Comparison of ENCODE assay signal across 8 mouse cellular contexts in the genomic region with DNA sequence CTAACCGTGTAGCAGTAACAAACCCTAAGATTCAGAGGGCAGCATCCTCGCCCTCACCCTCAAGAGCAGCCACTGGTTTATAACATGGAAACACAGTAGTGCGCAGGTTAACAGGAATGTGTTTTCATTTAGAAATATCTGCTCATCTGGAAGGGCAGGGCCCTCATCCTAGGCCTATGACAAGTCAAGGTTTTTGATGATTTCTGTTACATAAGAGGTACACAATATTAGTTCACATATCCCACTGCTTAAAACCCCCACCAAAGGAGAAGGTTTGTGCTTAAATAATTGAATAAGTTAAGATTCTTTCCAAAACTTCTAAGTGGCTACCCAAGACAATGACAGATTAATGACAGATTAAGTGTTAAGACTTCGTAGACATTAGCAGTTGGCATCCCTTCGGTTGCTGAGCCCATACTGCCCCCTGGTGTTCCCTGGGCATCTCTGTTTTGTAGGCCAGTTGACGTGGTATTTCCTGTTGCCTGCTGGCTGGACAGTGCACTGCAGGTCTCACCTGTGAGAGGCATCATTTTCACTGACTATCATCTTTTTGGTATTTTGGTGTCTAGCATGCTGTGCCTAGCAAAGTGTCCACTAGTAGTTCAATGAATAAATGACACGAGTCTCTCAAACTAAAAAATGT.
DNase-seq lines count a peak whose midpoint lies in the region; ATAC-seq lines count a peak whose summit lies in the region.

No protein-coding gene starts in this region.

- no peaks in the 10 kb centered on the region for H3K4me1 ChIP-seq in heart, embryonic 12.5 days (replicated peaks)
- peaks cover 8% of the 10 kb centered on the region for H3K4me1 ChIP-seq in limb, embryonic 13.5 days

- no peak overlapping the region for H3K27ac ChIP-seq in heart, embryonic 12.5 days (ENCODE audit: poor library complexity, severe bottlenecking)
- no peak overlapping the region for H3K27ac ChIP-seq in limb, embryonic 13.5 days

- no peaks in the 10 kb centered on the region for H3K36me3 ChIP-seq in heart, embryonic 12.5 days
- no peaks in the 10 kb centered on the region for H3K36me3 ChIP-seq in limb, embryonic 13.5 days

- H3K9me3 ChIP-seq in heart, embryonic 12.5 days (replicated peaks): no peaks in the 10 kb centered on the region
- no peaks in the 10 kb centered on the region for H3K9me3 ChIP-seq in limb, embryonic 13.5 days

- 46% methylated on average over 7 of the region's 7 CpGs for WGBS in heart, embryonic 12.5 days
- WGBS in limb, embryonic 13.5 days: 44% methylated on average over 7 of the region's 7 CpGs

- no peak overlapping the region for H3K4me2 ChIP-seq in heart, embryonic 12.5 days
- H3K4me2 ChIP-seq in limb, embryonic 13.5 days (replicated peaks): no peak overlapping the region

- no peak overlapping the region for H3K4me3 ChIP-seq in heart, embryonic 12.5 days
- no peak overlapping the region for H3K4me3 ChIP-seq in limb, embryonic 13.5 days

- no peaks in the 10 kb centered on the region for H3K27me3 ChIP-seq in heart, embryonic 12.5 days (replicated peaks)
- no peaks in the 10 kb centered on the region for H3K27me3 ChIP-seq in limb, embryonic 13.5 days

- no peak for ATAC-seq in heart, embryonic 12.5 days (ENCODE audit: insufficient number of reproducible peaks, low FRiP score)
- ATAC-seq in common myeloid progenitor, adult 5-6 weeks (replicated peaks; ENCODE audit: low read depth, poor library complexity, severe bottlenecking): peak; percentile 100
- 0 out of 2 replicates have a peak, but pooled peaks have one; percentile 24 for ATAC-seq in limb, embryonic 13.5 days (ENCODE audit: low FRiP score, low read depth)

- DNase-seq in heart, adult 11 months: peak; percentile 96
- peak; percentile 56 for DNase-seq in gastrocnemius, postnatal 25 days
- peak; percentile 94 for DNase-seq in kidney, adult 9 months
- DNase-seq in naive thymus-derived CD4-positive, alpha-beta T cell, adult 2 months (ENCODE audit: low read depth): peak; percentile 91
- DNase-seq in spleen, postnatal 4 days (ENCODE audit: low spot score in 2 of 2): peak; percentile 70 to 85

- H3K9ac ChIP-seq in heart, embryonic 12.5 days: no peak overlapping the region
- H3K9ac ChIP-seq in limb, embryonic 13.5 days: no peak overlapping the region
